Mouse (Mus musculus) cerebellum, postnatal 10 days (tissue): ENCODE results near the gene Slc39a11.
A peak's percentile ranks its signal among the peaks of the same experiment; 100 is the strongest.
"Not testable (repeated sequence)": the region's sequence is repeated elsewhere in the genome, so short reads cannot be mapped to it uniquely, and the experiment has no call there.

Experiments used
- DNase-seq, 2 experiments: peaks; one replicate each; pipeline ENCODE4 v3.0.0; 2021; ENCODE audit warnings: mixed read lengths in 2 of 2

Slc39a11 gene

DNA sequence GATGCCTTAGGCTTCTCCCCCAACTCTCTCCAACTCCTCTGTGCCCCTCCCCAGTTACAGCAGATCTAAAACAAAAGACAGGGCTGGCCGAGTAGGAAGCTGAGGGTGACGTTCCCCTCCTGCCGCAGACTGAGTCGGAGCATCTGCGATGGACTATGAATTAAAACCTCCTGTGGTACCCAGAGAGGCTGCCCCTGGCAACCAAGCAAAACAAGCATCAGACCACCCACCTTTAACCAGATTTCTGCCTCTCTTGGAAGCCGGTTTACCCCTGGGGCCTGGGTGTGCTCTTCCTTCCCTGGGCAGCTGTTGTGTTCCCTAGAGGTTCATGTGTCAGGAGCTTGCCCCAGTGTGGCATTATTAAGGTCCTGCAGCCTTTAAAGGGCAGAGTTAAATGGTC is 63.5 kb downstream of the Slc39a11 start:
- DNase-seq = no peak

- peak; percentile 57 to 63 for DNase-seq
These were observed 65.8 kb downstream of the Slc39a11 start for GRCm38 (mm10) chr11:113583879-113584661.

GRCm38 (mm10) chr11:113577221-113577620 is 72.7 kb downstream of the Slc39a11 start:
- no peak for DNase-seq

GRCm38 (mm10) chr11:113572641-113573040 is 77.2 kb downstream of the Slc39a11 start:
- DNase-seq = no peak

DNA sequence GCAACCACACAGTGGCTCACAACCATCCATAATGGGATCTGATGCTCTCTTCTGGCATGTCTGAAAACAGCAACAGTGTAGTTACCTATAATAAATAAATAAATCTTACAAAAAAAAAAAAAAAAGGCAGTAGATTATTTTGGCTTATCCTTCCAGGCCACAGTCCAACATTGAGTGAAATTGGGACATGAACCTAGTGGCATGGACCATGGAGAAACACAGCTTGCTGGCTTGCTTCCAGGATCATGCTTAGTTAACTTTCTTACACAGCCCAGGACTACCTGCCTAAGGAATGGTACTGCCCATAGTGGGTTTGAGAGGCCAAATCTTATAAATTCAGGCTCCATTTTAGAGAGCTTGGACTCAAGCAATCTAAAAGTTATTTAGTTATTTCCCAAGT is 78.3 kb downstream of the Slc39a11 start:
- no peak for DNase-seq

GRCm38 (mm10) chr11:113568999-113569398 is 80.9 kb downstream of the Slc39a11 start:
- no peak for DNase-seq

DNA sequence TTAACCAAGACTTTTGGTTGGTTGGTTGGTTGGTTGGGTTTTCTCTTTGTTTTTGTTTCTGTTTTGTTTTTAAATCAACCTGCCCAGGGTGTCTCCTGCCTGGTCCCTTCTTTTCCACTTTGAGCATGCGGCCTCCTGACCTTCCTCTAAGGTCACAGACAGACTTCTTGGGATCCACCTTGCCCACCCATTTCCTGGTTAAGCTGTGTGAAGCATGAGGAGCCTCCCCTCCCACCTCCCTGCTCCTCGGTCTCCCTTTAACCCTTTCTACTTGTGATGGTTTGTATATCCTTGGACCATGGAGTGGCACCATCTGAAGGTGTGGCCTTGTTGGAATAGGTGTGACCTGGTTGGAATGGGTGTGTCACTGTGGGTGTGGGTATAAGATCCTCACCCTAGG is 82.0 kb downstream of the Slc39a11 start:
- not testable (repeated sequence) for DNase-seq

DNA sequence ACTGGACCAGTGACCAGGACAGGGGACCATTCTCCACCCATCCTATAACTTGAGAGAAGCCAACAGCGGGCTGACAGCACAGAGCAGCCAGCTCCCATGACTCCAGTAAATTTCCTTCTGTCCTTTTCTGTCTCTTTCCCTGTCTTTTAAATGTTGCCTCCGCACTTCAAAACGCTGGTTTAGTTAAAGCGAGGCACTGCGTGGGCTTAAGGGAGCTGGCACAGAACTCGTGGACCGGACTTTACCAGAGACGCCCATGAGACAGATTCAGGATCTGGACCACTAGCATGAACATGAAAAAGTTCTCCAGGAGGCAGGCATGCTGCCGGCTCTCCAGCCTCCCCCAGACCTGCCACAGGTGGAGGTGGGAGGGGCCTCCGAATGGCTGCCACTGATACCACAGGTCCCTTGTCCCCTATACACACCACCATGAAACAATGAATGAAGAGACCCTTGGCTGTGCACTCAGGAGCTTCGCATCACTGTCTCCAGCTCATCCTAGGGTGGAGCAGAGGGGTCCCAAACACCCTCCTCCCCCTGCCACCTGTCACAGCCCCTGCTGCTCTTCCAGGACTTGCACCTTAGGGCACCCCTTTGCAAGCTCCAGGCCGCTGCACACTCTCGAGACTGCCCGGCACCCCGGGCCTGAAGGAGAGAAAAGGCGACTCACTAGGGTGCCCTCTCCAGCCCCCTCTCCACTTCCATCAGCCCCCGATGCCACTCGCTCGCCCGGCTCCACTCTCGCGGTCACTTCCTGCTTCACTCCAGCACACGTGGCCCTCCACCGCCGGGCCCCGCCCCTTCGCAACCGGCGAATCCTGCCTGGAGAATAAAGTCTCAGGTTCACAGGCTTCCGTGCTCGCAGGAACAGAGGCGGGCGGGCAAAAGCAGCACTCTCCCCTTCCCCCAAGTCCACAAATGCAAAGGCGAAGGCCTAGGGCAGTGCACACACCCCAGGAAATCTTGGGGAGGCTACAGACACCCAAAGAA is 84.6 kb downstream of the Slc39a11 start:
- DNase-seq = peak; percentile 91

- peak in 1 of 2 experiments; percentile 34 for DNase-seq
These were observed 87.6 kb downstream of the Slc39a11 start for GRCm38 (mm10) chr11:113562326-113562725.

GRCm38 (mm10) chr11:113560150-113560549 is 89.7 kb downstream of the Slc39a11 start:
- no peak for DNase-seq

GRCm38 (mm10) chr11:113558505-113558904 is 91.4 kb downstream of the Slc39a11 start:
- peak; percentile 78 to 82 for DNase-seq

DNA sequence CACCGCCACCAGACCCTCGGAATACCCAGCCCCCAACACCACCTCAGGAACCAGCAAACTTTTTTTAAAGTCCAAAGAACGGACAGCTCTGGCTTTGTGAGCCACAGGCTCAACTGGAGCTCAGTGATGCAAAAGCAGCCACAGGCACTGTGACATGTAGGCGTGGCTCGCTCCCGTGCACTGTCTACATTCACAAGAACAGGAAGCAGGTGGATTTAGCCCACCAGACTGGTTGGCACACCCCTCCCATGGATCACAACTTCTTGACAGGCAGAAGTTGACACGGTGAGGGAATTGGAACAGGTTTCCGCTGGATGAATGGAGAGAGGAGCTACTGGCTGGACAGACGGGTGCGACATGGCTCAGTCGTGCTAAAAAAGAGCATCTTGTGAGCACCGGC is 93.7 kb downstream of the Slc39a11 start:
- no peak for DNase-seq

DNA sequence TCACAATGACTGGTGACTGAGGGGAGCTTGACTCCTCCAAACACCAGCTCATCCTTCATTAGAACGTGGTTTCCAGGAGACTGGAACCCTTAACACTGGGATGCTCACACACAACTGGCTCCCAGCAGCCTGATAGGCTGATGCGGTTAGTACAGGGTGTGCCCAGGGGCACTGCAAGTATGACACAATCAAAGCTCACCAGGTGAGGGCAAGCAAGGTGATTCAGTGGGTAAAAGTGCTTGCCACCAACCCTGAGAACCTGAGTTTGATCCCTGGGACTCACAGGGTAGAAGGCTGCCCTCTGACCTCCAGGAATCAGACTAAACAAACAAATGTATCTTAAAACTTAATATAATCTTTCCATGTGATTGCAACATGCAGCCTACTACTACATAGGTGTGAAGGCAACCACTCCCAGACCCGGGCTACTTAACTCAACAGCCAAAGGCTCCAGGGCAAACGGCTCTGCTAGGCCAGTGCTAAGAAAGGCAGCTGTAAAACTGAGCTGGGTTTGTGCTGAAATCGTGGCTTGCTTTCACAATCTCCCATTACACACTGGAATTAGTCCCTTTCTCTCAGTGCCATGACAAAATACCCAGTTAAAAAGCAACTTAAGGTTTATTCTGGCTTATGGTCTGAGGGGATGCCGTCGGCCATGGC is 95.0 kb downstream of the Slc39a11 start:
- no peak for DNase-seq

DNA sequence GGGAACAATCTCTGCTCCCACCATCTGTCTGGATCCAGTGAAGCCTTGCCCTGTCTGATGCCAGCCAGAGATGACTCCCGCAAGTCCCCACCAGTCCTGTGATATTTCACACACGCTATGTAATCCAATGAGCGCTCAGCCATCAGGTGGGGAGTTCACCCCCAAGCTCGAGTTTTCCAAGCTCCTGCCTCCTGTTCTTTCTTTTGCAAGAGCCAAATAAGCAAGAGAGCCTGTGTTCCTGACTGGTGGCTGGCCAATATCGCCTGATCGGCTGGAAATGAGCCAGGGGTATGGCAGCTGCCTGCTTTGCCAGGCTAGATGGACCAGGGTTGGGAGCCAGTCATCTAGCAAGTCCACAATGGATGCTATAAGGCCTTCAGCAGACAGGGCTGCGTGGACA is 95.7 kb downstream of the Slc39a11 start:
- DNase-seq = peak; percentile 96 to 97

DNA sequence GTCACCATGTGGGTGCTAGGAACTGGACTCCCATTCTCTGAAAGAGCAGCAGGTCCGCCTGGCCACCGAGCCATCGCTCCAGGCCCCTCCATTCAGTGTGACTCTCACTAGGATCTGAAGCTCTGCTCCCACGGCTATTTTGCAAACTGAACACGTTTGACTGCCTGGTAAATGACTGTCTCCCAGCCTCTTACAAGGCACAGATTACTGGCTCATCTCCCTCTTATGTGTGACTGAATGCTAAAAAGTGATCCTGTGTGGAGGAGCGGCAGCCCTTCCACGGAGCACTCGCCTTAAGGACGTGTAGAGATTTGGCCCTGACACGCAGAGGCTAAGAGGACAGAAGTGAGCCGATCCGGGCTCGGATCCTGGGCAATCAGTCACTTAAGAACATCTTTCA is 96.3 kb downstream of the Slc39a11 start:
- DNase-seq = peak; percentile 34 to 57

- DNase-seq = peak; percentile 45 to 47
These were observed 97.3 kb downstream of the Slc39a11 start for GRCm38 (mm10) chr11:113552539-113552938.

DNA sequence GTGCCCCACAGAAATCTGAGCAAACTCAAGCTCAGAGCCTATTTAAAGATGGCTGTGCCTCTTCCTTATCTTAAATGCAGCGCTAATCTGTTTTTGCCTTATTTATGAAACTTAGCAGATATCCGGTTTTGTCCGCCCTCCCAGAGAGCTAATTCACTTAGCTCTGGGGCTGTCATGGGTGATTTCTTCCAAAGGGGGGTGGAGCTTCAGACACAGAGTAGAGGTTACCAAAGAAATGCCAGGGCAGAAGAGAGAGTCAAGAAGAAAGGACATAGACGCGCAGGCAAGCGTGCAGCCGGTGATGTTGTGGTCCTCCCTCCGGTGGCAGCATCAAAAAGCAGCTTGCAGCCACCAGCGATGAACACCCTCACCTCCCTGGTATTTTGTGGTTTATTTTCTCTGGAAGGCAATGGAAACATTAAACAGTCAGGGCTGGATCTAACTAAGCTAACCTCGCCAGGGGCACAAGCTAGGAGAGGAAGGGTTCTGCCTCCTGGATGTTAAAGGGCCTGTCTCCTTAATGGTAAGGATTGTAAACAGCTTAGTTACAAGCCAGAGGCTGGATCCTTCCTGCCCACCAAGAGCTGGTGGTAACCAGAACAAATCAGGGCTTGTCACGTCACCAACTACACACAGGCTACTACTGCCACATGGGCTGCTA is 103.5 kb downstream of the Slc39a11 start:
- DNase-seq = no peak

DNA sequence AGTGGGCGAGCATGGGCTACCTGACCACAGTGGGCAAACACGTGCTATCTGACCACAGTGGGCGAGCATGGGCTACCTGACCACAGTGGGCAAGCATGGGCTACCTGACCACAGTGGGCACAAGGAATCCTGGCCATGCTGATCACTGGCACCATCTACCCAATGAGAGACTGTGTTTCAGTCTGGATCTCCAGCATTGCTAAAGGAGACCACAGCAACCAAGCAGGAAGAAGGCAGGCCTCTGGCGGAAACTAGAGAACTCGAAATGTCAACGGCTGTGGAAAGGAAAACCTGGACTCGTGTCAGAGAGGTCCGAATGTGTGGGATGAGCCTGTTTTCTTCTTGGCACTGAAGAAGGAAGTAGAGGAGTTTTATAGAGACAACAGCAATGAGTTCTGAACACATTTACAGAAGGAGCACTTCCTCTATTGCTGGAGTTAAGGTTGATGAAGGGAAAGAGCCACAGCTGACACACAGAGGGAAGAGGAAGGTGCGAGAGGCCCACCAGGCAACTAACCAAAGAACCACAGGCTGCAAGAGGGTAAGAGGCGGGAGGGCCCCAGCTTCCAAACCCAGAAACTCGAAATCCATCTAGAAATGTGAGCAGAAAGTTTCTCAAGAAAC is 105.8 kb downstream of the Slc39a11 start:
- DNase-seq = no peak

GRCm38 (mm10) chr11:113541073-113541472 is 108.8 kb downstream of the Slc39a11 start:
- peak; percentile 59 to 65 for DNase-seq

DNA sequence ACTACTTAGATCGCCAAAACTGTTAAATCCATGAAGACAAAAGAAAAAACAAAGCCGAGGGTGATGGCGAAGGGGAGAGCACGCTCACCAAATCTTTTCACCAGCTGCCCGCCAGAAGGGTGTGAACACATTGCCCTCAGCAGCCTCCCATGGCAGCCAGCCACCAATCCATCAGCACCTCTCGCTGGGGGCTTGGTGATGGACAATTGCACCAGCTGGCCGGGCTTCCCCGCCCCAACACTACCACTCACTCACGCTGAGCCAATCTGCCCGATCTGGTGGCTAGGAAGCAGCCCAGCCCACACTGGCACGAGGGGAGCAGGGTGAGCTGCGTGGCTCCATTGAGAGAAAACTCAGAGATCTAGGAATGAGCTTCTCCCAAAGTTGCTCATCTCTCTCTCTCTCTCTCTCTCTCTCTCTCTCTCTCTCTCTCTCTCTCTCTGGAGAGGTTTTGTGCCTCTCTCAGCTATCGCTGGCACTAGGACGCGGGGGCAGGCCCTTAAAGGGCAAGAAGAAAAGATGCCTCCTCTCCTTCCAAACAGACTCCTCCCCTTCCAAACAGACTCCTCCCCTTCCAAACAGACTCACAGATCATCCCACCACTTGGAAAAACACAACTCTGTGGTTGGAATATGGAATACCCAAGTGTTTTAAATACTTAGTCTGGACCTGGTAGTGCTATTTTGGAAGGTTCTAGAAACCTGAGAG is 110.2 kb downstream of the Slc39a11 start:
- peak; percentile 99 for DNase-seq

GRCm38 (mm10) chr11:113539079-113539478 is 110.8 kb downstream of the Slc39a11 start:
- peak; percentile 44 to 52 for DNase-seq
